Comparison of ENCODE assay signal across 13 mouse cellular contexts in genomic region chr16:57434640-57435039, GRCm38 (mm10).
DNase-seq lines count a peak whose midpoint lies in the region; ATAC-seq and TF ChIP-seq lines count a peak whose summit lies in the region.
"Had no signal": no experiment of that assay in that cellular context is flagged by ENCODE, and none has a peak within 500 bp of the region (broad histone marks: within the 10 kb centered on the region; RNA-seq: fewer than 3 reads in every experiment).

No protein-coding gene starts in this region.

- H3K36me3 ChIP-seq in spleen, adult 2 months (ENCODE audit: control insufficient read depth, insufficient read depth, low read length): no peaks in the 10 kb centered on the region
- H3K36me3 ChIP-seq: heart, embryonic 12.5 days had no signal

- TF ChIP-seq POLR2A in spleen, adult 2 months (IDR thresholded peaks at IDR 0.05; ENCODE audit: low read depth, low read length): no peak

- H3K4me3 ChIP-seq in gastrocnemius, adult 2 months: no peak overlapping the region
- no peak overlapping the region for H3K4me3 ChIP-seq in spleen, adult 2 months (ENCODE audit: extremely low read depth, insufficient read depth, insufficient read length)
- H3K4me3 ChIP-seq: heart, embryonic 12.5 days had no signal

- peak; percentile 77 for ATAC-seq in megakaryocyte, adult 5-6 weeks (ENCODE audit: poor library complexity, severe bottlenecking)
- ATAC-seq: hindbrain, postnatal 0 days had no signal

- peak overlapping the region; percentile 31; the same call in 1 of the 2 replicates for H3K27ac ChIP-seq in gastrocnemius, adult 2 months
- peak overlapping the region; percentile 24; the same call in 1 of the 2 replicates for H3K27ac ChIP-seq in spleen, adult 2 months (ENCODE audit: insufficient read depth, low read length)
- H3K27ac ChIP-seq: hindbrain, postnatal 0 days; stomach, postnatal 0 days had no signal

- no peaks in the 10 kb centered on the region for H3K27me3 ChIP-seq in spleen, adult 2 months (ENCODE audit: control insufficient read depth, insufficient read depth, low read length)
- H3K27me3 ChIP-seq: heart, embryonic 12.5 days had no signal

- H3K4me1 ChIP-seq in spleen, adult 2 months (ENCODE audit: control insufficient read depth, insufficient read depth, insufficient read length): peaks cover 7% of the 10 kb centered on the region; the same call in 1 of the 2 replicates

- intact Hi-C loops in gastrocnemius, adult 2 months (cut with DNase I): no loop called here

- TF ChIP-seq CTCF in gastrocnemius, adult 2 months (IDR thresholded peaks at IDR 0.05): no peak
- TF ChIP-seq CTCF in spleen, adult 2 months (IDR thresholded peaks at IDR 0.05; ENCODE audit: extremely low read depth, insufficient read depth, insufficient read length, insufficient replicate concordance): no peak

- WGBS in spleen, adult 2 months: 17% methylated on average over 3 of the region's 3 CpGs

- no peak for DNase-seq in gastrocnemius, adult 2 months
- no peak for DNase-seq in gastrocnemius, adult 18-20 months (ENCODE audit: low spot score)
- DNase-seq in spleen, adult 2 months (ENCODE audit: low read depth in 1 of 2, low spot score in 2 of 2): peak in 1 of 2 experiments; percentile 18
- DNase-seq in spleen, postnatal 14 days (ENCODE audit: low spot score in 2 of 2): no peak
- DNase-seq in thymus, postnatal 36 days: peak; percentile 22 to 23
- no peak for DNase-seq in right cerebral cortex, postnatal 10 days (ENCODE audit: low spot score in 2 of 2)
- DNase-seq in right cerebral cortex, adult 2 months (ENCODE audit: low spot score in 2 of 2): no peak
- DNase-seq: adrenal gland, adult 8-10 months; kidney, postnatal 14 days had no signal

Comparison
In these comparisons a context has a peak if more than half of its experiments do, and no peak if none do; other contexts are left out.
1. DNase-seq: peak in thymus, postnatal 36 days (2 of 2); none in gastrocnemius, adult 2 months (single experiment), gastrocnemius, adult 18-20 months (single experiment), spleen, postnatal 14 days (0 of 2), right cerebral cortex, postnatal 10 days (0 of 2) and right cerebral cortex, adult 2 months (0 of 2).